Mouse (Mus musculus): Measurements from ENCODE around the gene 1700102P08Rik.
A peak's percentile ranks its signal among the peaks of the same experiment; 100 is the strongest.

The 1700102P08Rik gene

DNA sequence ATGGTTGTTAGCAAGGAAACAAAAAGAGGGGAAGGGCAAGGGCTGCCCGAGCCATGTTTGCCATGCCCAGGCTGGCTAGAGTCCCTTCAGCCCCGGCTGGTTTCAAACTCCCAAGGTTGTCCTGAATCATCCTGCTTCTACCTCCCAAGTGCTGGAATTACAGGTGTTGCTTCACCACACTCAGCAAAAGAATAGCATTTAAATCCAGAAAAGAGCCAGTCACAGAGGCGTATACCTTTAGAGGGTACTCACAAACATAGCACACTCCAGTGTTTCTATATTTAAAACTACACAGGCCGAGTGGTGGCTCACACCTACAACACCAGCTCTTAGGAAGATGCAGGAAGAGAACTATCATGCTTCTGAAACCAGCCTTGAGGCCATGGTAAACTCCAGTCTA is 16.9 kb downstream of the 1700102P08Rik start:
- DNase-seq (ENCODE audit: extremely low spot score, low spot score) = no peak

DNA sequence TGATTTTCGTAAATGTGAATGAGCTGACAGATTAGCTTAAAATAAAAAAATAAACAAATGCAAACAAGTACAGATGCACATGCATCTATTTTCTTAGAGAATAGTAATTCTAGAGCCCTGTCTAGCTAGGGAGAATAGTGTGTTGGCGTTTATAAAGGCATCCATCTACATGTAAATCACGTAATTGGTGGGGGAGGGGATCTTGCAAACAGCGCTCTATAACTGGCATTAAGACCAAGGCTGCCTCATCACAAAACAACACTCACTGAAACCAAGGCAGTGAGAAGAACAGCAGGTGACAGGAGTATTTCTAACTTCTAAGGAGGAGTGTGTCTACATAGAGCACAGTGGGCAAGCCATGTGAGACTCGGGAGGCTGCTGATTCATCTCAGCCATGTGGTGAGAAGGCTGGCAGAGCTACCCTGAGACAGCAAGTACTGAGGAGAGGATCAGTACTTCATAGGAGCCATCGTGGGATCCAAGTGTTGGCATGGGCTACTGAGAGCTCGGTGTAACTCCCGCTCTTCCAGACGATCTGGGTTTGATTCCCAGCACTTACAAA is 18.9 kb downstream of the 1700102P08Rik start:
- DNase-seq (ENCODE audit: extremely low spot score, low spot score) = no peak

DNA sequence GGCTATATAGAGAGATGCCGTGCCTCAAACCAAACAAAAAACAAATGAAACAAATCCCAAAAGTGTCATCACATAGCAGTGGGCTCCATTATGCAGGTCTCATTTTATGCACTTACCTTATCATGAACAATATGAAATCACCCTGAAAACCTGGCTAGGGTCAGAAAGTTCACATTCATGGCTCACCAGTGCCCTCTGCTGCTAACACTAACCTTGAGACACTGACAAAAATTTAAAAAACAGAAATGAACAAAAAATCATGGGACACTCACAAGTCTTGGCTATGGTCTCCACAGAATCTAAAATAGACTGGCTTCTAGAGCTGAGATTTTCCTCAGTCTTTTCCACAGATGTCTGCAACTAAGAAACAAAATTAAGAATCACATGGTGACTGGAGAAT is 19.6 kb downstream of the 1700102P08Rik start:
- no peak for DNase-seq (ENCODE audit: extremely low spot score, low spot score)

GRCm38 (mm10) chr9:108428384-108428783 is 35.8 kb downstream of the 1700102P08Rik start, which contains the start of gene Ccdc36:
Ccdc36 (minus strand) TSS chr9:108428484.
- DNase-seq (ENCODE audit: extremely low spot score, low spot score) = no peak

DNA sequence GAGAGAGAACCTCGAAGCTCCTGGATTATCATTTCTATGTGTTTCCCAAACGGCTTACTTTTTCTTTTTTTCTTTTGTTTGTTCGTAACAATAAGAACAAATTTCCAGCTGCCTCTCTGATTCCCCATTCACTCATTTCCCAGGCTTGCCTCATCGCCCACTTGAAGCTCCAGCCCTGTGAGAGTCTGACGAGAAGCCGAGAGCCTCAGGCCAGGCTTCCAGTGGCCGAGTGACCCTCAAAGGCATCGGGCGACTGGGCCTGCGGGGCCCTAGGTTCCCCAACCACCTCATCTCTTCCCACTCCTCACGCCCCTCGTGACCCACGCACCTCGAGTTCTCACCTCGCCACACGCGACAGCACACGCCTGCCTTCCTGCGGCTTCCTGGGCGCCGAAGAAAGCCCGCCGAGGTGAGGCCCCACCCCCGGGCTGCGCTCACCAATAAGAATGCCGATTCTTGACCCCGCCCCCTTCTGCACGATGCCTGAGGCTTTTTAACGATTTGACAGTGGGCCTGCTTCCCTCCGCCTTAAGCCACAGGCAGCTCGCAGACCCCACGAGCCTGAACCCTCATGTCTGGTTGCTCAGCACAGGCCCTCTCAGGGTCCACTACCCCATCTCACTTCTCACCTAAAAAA is 38.9 kb downstream of the 1700102P08Rik start:
- peak; percentile 31 for DNase-seq (ENCODE audit: extremely low spot score, low spot score)

- no peak for DNase-seq (ENCODE audit: extremely low spot score, low spot score)
Measured at GRCm38 (mm10) chr9:108436182-108436581, 43.6 kb downstream of the 1700102P08Rik start, which contains the start of gene BC048562. BC048562 (plus strand) TSS chr9:108436482.

DNA sequence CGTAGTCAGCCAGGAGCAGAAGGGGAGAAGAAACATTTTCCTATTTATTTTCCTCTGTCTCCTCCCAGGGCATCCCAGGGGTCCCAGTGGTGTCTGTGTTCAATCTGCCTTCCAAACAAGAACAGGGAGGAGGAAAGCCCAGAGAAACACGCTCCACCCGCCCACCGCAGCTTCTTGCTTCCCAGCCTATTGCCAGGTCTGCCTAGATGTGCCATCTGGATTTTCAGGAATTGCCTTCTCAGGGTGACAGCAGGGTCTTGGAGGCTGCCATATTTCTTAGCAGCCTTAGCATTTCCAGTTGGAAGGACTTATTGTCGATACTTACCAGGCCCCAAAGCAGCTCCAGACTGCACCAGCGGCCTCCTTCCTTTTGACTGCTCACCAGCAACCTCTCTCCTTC is 46.6 kb downstream of the 1700102P08Rik start:
- no peak for DNase-seq (ENCODE audit: extremely low spot score, low spot score)

GRCm38 (mm10) chr9:108440485-108440884 is 47.9 kb downstream of the 1700102P08Rik start:
- no peak for DNase-seq (ENCODE audit: extremely low spot score, low spot score)

GRCm38 (mm10) chr9:108441236-108441919 is 48.8 kb downstream of the 1700102P08Rik start:
- no peak for DNase-seq (ENCODE audit: extremely low spot score, low spot score)

GRCm38 (mm10) chr9:108445125-108445524 is 52.5 kb downstream of the 1700102P08Rik start:
- DNase-seq (ENCODE audit: extremely low spot score, low spot score) = no peak

- peak; percentile 60 for DNase-seq (ENCODE audit: extremely low spot score, low spot score)
Measured at GRCm38 (mm10) chr9:108449860-108450259, 57.3 kb downstream of the 1700102P08Rik start.

DNA sequence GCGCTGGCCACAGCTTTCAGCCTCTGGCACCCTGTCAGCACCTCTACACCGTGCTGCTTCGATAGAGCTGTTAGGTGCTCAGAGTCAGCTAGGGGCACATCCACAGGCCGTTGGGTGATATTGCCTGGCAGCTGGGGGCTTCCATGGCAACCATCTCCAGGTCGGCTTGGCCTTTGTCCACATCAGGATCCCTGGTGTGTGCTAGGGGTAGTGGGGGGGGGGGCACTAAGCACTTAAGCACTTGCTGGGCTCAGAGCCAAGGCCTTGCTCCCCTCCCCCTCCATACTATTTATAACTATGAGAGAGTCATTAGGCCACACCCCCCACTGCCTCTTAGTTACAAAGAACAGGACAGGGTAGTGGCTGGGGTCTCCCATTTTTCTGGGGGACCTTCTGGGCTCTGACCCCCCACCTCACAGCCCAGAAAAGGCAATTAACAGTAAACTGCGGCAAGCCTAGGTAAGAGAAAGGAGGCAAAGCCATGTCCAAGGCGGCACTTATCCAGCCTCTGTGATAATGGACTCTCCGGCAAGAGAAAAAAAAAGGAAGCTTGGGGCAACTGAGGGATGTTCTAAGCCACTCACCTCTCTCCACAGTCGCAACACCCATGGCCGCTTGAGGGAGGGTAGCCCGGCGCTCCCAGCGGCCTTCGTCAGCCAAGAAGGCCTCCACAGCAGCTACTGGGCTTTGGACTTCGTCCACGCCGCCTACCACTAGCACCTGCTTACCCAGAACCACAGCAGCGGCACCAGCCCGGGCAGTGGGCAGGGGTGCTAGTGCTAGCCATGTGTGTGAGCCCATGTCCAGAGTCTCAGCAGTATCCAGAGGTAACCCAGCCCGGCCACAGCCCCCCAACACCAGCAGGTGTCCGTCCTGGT is 57.9 kb downstream of the 1700102P08Rik start:
- DNase-seq (ENCODE audit: extremely low spot score, low spot score) = peak; percentile 23

DNA sequence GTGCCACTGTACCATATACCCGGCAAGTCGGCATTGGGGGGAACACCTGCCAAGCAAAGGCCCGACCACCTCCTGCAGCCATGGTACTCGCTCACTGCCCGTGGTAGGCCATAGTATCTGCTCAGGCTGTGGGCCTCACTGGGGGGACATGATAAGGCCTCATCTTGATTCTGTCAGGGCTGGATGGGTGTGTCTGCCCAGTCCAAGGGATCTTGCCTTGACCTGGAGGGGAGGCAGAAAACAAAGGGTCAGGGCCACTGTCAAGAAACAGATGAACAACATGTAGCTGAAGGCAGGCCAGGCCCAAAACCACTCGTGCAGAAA is 58.5 kb downstream of the 1700102P08Rik start:
- DNase-seq (ENCODE audit: extremely low spot score, low spot score) = no peak

GRCm38 (mm10) chr9:108451519-108452160 is 59.0 kb downstream of the 1700102P08Rik start:
- no peak for DNase-seq (ENCODE audit: extremely low spot score, low spot score)

- DNase-seq (ENCODE audit: extremely low spot score, low spot score) = peak; percentile 93
Measured at GRCm38 (mm10) chr9:108452291-108452906, 59.8 kb downstream of the 1700102P08Rik start.

DNA sequence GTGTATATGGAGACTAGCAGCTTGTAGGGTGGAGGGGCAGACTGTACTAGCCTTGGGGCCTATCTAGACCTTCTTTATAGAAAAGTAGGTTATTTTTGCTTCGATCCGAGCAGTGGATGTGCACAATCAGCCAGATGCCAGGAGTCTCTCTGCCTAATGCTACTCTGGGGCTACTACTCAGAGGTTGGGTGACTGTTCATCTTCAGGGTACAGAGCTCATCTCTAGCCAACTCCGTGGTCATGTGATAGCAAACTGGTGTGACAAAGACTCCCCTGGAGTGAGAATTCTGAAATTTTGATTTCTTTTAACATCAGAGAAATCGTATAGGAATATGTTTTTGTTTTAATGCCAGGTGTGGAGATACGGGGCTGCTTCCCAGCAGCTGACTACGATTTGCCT is 60.3 kb downstream of the 1700102P08Rik start:
- DNase-seq (ENCODE audit: extremely low spot score, low spot score) = no peak

DNA sequence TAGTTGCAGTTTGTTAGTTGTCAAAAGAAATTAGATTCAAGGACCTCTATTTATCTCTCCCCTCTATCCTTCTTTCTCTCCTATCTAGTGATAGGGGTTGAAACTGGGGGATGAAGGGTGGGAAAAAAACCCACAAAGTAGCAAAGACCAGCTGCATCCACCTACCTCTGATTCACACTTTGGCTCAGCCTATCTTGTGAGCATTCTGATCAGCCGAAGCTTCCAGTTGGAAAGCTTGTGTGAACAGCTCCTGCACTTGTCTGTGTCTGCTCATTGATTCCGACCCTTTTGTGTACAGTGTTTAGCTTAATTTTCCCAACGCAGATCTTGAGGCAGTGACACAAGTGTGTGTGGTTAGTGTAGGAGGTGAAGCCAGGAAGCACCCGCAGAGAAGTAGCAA is 60.9 kb downstream of the 1700102P08Rik start:
- DNase-seq (ENCODE audit: extremely low spot score, low spot score) = no peak

GRCm38 (mm10) chr9:108454429-108454828 is 61.8 kb downstream of the 1700102P08Rik start:
- no peak for DNase-seq (ENCODE audit: extremely low spot score, low spot score)

- no peak for DNase-seq (ENCODE audit: extremely low spot score, low spot score)
Measured at GRCm38 (mm10) chr9:108455747-108456571, 63.4 kb downstream of the 1700102P08Rik start.

DNA sequence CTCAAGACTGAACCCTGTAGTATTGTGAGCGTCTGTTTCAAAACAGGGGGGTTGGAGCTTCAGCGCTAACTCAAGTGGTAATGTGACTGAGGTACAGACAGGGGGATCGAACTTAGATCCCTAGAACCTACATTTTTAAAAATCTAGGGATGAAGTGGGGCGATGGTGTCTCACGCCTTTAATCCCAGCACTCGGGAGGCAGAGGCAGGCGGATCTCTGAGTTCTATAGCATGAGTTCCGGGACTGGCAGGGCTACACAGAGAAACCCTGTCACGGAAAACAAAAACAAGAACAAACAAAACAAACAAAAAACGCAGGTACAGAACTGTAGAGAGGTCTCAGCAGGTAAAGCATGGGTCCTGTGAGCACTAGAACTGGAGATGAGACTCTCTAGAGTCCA is 64.3 kb downstream of the 1700102P08Rik start:
- DNase-seq (ENCODE audit: extremely low spot score, low spot score) = no peak

Data from neural tube, embryonic 10.5 days (tissue).